Mouse (Mus musculus): ENCODE measurements around the gene Glipr1l2. TPM values are rescaled to one million over a fixed set of nuclear protein-coding genes. Genes with fewer than 3 reads are reported as not detected.
"Not testable (repeated sequence)": the region's sequence is repeated elsewhere in the genome, so short reads cannot be mapped to it uniquely, and the experiment has no call there.

Glipr1l2 gene
- not detected in 2 replicates for polyA plus RNA-seq (2014; fragmentation: Nextera tagmentation; extraction: Ambion mirVana)

DNA sequence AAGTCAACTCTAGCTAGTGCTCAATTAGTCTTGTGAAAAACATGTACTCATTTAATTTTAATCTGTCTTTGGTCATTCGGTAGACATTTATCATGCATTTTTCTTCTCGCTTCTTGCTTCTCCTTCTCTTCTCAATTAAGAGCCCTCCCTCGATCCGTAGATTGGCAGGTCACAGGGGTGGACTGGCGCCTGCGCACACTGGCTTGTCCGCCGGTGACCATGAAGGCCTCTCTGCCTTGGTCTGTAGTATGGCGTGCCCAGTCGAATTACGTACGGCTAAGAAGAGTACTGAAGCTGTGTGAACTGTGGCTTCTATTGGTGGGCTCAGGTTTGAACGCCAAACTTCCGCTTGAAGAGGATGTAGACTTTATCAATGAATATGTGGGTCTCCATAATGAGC, at the start of gene Glipr1l2:
Gene Glipr1l2 (plus strand): TSS at position 198 of the 400 bp plus-strand sequence.
- H3K9ac ChIP-seq (replicated peaks; ENCODE audit: low read depth, low read length) = no peak within 1 kb of the TSS
- H3K27ac ChIP-seq (ENCODE audit: low read length) = no peak within 1 kb of the TSS
- no peaks in the 10 kb centered on the region for H3K36me3 ChIP-seq (ENCODE audit: control insufficient read depth, insufficient read depth, low read length)
- no peaks in the 10 kb centered on the region for H3K9me3 ChIP-seq (ENCODE audit: control insufficient read depth, low read depth, low read length)
- H3K4me2 ChIP-seq (replicated peaks; ENCODE audit: low read depth, low read length) = no peak within 1 kb of the TSS
- no peaks in the 10 kb centered on the region for H3K4me1 ChIP-seq (ENCODE audit: control insufficient read depth, insufficient read depth, low read length)
- no peaks in the 10 kb centered on the region for H3K27me3 ChIP-seq (ENCODE audit: control insufficient read depth, insufficient read depth, low read length)
- no peak within 1 kb of the TSS for H3K4me3 ChIP-seq (ENCODE audit: low read depth, low read length)
- ATAC-seq (ENCODE audit: insufficient number of reproducible peaks, insufficient read depth, low FRiP score, low read depth) = no peak
- WGBS = 94% methylated on average over 14 of the region's 14 CpGs

DNA sequence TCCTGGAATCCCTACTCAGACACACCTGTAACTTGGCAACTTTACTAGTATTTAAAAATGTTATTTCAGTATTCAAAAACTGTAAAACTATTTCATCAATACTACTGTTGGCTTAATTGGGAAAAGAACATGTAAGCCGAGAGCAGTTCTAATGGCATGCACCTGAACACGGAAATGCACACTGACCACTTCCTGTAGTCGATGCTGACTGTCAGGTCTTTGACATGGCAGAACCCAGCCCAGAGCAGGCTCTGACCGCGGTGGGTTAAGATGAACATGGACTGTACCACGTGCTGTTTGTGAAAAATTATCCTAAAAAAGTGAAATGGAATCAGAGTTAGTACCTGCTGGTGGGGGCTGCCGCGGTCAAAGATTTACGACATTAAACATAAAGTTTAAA, 39.6 kb upstream of the Glipr1l2 start:
- not testable (repeated sequence) for H3K27ac ChIP-seq (ENCODE audit: low read length); H3K4me2 ChIP-seq (replicated peaks; ENCODE audit: low read depth, low read length); H3K4me3 ChIP-seq (ENCODE audit: low read depth, low read length); H3K9ac ChIP-seq (replicated peaks; ENCODE audit: low read depth, low read length); ATAC-seq (ENCODE audit: insufficient number of reproducible peaks, insufficient read depth, low FRiP score, low read depth); H3K27me3 ChIP-seq (ENCODE audit: control insufficient read depth, insufficient read depth, low read length); H3K4me1 ChIP-seq (ENCODE audit: control insufficient read depth, insufficient read depth, low read length); H3K36me3 ChIP-seq (ENCODE audit: control insufficient read depth, insufficient read depth, low read length); H3K9me3 ChIP-seq (ENCODE audit: control insufficient read depth, low read depth, low read length)
- 80% methylated on average over 9 of the region's 9 CpGs for WGBS

DNA sequence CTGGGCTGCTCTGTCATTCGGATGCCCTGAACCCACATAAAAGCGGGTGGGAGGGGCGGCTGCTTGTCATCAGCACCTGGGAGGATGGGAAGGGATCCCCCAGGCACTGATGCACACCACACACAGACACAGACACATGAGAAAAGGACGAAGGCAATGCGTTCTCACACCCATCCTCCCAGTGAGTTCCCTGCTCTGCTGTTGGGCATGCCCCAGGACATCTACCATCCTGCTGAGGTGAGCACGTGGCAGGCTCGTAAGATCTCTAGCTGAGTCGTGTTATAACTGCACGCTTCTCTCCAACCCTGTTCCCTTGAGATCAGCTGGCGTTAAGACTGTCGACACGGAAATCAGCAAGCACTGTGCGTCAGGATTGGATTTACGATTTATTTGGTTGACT, 38.9 kb upstream of the Glipr1l2 start:
- H3K27me3 ChIP-seq (ENCODE audit: control insufficient read depth, insufficient read depth, low read length); H3K4me3 ChIP-seq (ENCODE audit: low read depth, low read length); H3K4me1 ChIP-seq (ENCODE audit: control insufficient read depth, insufficient read depth, low read length); H3K36me3 ChIP-seq (ENCODE audit: control insufficient read depth, insufficient read depth, low read length); H3K9ac ChIP-seq (replicated peaks; ENCODE audit: low read depth, low read length); H3K9me3 ChIP-seq (ENCODE audit: control insufficient read depth, low read depth, low read length); H3K27ac ChIP-seq (ENCODE audit: low read length); ATAC-seq (ENCODE audit: insufficient number of reproducible peaks, insufficient read depth, low FRiP score, low read depth); H3K4me2 ChIP-seq (replicated peaks; ENCODE audit: low read depth, low read length): not testable (repeated sequence)
- WGBS = 40% methylated on average over 14 of the region's 14 CpGs

DNA sequence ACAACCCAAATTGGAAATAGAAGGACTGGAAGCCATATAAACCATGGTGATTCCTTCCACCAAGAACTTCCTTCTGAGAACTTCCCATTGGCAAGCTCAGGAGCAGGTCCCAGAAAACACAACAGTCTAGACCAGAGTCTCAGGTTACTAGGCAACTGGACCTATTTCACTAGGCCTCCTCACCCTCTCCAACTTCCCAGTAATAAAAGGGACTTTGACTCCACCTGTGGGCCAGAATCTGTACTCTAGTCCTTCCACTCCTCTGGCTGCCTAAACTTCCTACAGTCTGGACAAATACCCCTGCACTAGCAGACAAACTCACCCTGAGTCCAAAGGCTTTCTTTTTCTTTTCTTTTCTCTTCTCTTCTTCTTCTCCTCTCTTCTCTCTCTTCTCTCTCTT, 31.9 kb upstream of the Glipr1l2 start:
- H3K4me1 ChIP-seq (ENCODE audit: control insufficient read depth, insufficient read depth, low read length) = no peaks in the 10 kb centered on the region
- H3K4me3 ChIP-seq (ENCODE audit: low read depth, low read length) = no peak overlapping the region
- H3K36me3 ChIP-seq (ENCODE audit: control insufficient read depth, insufficient read depth, low read length) = no peaks in the 10 kb centered on the region
- no peaks in the 10 kb centered on the region for H3K9me3 ChIP-seq (ENCODE audit: control insufficient read depth, low read depth, low read length)
- no peak overlapping the region for H3K27ac ChIP-seq (ENCODE audit: low read length)
- no peak for ATAC-seq (ENCODE audit: insufficient number of reproducible peaks, insufficient read depth, low FRiP score, low read depth)
- H3K27me3 ChIP-seq (ENCODE audit: control insufficient read depth, insufficient read depth, low read length) = no peaks in the 10 kb centered on the region
- no peak overlapping the region for H3K9ac ChIP-seq (replicated peaks; ENCODE audit: low read depth, low read length)
- H3K4me2 ChIP-seq (replicated peaks; ENCODE audit: low read depth, low read length) = no peak overlapping the region

DNA sequence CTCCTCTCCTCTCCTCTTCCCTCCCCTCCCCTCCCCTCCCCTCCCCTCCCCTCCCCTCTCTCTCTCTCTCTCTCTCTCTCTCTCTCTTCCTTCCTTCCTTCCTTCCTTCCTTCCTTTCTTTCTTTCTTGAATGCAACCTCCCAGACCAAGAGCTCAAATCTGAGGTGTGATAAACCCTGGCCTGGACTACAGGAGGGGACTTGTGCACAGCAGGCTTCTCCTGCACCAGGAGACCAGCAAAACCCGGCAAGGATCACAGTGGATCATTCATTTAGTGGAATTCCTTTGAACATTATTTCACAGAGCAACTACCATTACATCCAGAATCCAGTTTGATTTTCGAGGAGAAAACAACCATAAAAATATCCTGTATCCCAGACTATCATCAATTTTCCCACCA, 31.2 kb upstream of the Glipr1l2 start:
- not testable (repeated sequence) for H3K27me3 ChIP-seq (ENCODE audit: control insufficient read depth, insufficient read depth, low read length)
- WGBS = 73% methylated on average over 2 of the region's 2 CpGs

DNA sequence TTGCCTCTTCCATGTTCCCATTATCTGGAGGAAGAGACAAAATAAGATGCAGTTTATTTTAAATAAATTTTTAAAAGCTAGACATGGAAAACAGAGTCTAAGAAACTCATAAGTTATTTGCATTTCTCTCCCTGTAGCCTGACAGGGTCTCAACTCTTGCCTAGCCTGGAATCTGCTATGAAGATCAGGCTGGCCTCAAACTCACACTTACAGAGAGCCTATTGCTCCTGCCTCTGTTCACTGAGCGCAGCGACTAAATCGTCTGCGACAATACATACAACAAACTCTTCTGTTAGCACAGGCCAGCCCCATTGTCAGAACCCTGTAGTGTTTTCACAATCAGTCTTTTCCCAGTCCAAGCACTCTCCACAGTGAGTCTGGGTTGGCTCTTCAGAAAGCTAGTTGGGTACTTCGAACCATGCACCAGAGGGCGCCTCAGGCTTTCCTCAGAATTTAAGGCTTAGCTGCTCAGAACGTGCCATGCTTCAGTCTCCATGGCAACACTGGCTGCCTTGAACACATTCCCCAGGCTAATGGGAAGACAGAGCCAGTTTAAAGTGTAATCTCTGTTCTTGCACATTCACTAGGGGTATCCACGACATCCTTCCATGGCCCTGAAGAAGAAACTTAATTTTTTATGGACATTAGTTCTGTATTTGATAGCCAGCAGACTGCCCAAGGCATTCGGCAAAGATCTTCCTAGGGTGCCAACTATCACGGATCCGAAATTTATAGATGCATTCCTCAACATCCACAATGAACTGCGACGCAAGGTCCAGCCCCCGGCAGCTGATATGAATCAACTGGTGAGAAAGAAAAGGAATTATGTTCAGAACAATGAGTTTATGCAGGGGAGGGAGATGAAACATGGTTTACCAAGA, 23.2 kb upstream of the Glipr1l2 start, which contains the start of gene Glipr1l1:
Gene Glipr1l1 (plus strand): TSS at position 488 of the 881 bp plus-strand sequence.
- Histone ChIP-seq H3K4me1 (ENCODE audit: control insufficient read depth, insufficient read depth, low read length) (no peaks in the 10 kb centered on the region), H3K9ac (replicated peaks; ENCODE audit: low read depth, low read length) (no peak within 1 kb of the TSS), H3K27me3 (ENCODE audit: control insufficient read depth, insufficient read depth, low read length) (no peaks in the 10 kb centered on the region), H3K36me3 (ENCODE audit: control insufficient read depth, insufficient read depth, low read length) (no peaks in the 10 kb centered on the region), H3K4me3 (ENCODE audit: low read depth, low read length) (no peak within 1 kb of the TSS), H3K4me2 (replicated peaks; ENCODE audit: low read depth, low read length) (no peak within 1 kb of the TSS), H3K9me3 (ENCODE audit: control insufficient read depth, low read depth, low read length) (no peaks in the 10 kb centered on the region), H3K27ac (ENCODE audit: low read length) (no peak within 1 kb of the TSS)
- peak; percentile 49; the same call in 1 of the 2 replicates for ATAC-seq (ENCODE audit: insufficient number of reproducible peaks, insufficient read depth, low FRiP score, low read depth)
- 52% methylated on average over 14 of the region's 14 CpGs for WGBS

More for the DNA sequence above, 31.2 kb upstream of the Glipr1l2 start:
- not testable (repeated sequence) for H3K27ac ChIP-seq (ENCODE audit: low read length); H3K9me3 ChIP-seq (ENCODE audit: control insufficient read depth, low read depth, low read length); H3K4me1 ChIP-seq (ENCODE audit: control insufficient read depth, insufficient read depth, low read length); H3K4me3 ChIP-seq (ENCODE audit: low read depth, low read length); H3K36me3 ChIP-seq (ENCODE audit: control insufficient read depth, insufficient read depth, low read length); H3K9ac ChIP-seq (replicated peaks; ENCODE audit: low read depth, low read length); H3K4me2 ChIP-seq (replicated peaks; ENCODE audit: low read depth, low read length); ATAC-seq (ENCODE audit: insufficient number of reproducible peaks, insufficient read depth, low FRiP score, low read depth)

DNA sequence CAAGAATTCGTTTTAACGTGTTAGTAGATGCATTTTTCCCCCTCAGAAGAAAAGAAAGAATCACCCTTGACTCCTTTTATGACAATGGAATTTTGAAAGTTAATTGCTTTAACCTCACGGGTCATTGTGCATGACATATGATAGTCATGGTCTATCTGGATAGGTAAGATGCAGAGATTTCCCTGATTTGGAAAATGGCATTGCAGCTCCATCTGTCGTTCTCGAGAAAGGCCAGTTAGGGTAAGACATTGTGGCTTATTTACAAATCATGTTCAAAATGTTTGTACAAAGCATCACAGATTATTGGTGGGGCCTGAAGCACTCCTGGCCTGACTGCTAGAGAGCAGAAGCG, 22.6 kb upstream of the Glipr1l2 start:
- H3K9me3 ChIP-seq (ENCODE audit: control insufficient read depth, low read depth, low read length) = not testable (repeated sequence)
- 83% methylated on average over 6 of the region's 6 CpGs for WGBS

DNA sequence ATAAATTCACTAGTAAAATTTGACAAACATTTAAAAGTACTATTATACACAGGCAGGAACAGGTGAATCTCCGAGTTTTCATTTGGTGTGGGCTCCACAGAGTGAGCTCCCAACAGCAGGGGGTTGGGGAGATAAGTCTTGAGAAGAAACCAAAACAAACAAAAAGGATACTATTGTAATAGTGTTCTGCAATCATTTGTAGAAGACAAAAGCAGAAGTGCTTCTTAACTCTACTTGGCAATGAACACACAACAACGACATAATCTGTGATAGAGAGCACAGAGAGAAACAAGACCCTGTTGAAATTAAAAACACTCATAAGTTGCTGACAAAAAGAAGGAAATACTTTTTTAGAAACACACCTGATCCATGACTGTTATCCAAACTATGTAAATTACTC, 3.1 kb upstream of the Glipr1l2 start:
- H3K4me2 ChIP-seq (replicated peaks; ENCODE audit: low read depth, low read length) = no peak overlapping the region
- ATAC-seq (ENCODE audit: insufficient number of reproducible peaks, insufficient read depth, low FRiP score, low read depth) = no peak

More for the DNA sequence above, 22.6 kb upstream of the Glipr1l2 start:
- not testable (repeated sequence) for H3K27ac ChIP-seq (ENCODE audit: low read length); H3K4me2 ChIP-seq (replicated peaks; ENCODE audit: low read depth, low read length); ATAC-seq (ENCODE audit: insufficient number of reproducible peaks, insufficient read depth, low FRiP score, low read depth); H3K36me3 ChIP-seq (ENCODE audit: control insufficient read depth, insufficient read depth, low read length); H3K9ac ChIP-seq (replicated peaks; ENCODE audit: low read depth, low read length); H3K4me1 ChIP-seq (ENCODE audit: control insufficient read depth, insufficient read depth, low read length); H3K27me3 ChIP-seq (ENCODE audit: control insufficient read depth, insufficient read depth, low read length); H3K4me3 ChIP-seq (ENCODE audit: low read depth, low read length)

DNA sequence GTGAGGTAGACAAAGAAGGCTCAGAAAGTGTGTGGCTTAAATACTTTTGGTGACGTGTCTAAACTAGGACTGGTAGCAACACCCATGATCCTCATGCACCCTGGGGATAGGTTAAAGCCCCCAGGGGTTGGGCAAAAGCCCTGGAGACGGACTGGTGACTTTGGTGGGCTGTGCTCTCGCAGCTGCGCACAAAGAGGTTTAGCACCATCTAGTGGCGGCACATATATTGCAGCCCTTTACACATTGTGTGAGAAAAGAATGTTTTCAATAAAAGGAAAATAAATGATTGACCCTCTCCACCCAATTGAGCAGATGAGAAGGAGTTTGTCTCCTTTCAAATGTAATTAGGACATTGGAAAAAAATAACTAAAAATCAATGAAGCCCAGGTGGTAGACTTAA, 22.6 kb downstream of the Glipr1l2 start:
- not testable (repeated sequence) for H3K27ac ChIP-seq (ENCODE audit: low read length); H3K9ac ChIP-seq (replicated peaks; ENCODE audit: low read depth, low read length)

More for the DNA sequence above, 3.1 kb upstream of the Glipr1l2 start:
- 40% methylated on average over 2 of the region's 2 CpGs for WGBS
- no peak overlapping the region for H3K27ac ChIP-seq (ENCODE audit: low read length)
- H3K9ac ChIP-seq (replicated peaks; ENCODE audit: low read depth, low read length) = no peak overlapping the region
- no peaks in the 10 kb centered on the region for H3K27me3 ChIP-seq (ENCODE audit: control insufficient read depth, insufficient read depth, low read length)
- no peak overlapping the region for H3K4me3 ChIP-seq (ENCODE audit: low read depth, low read length)
- no peaks in the 10 kb centered on the region for H3K4me1 ChIP-seq (ENCODE audit: control insufficient read depth, insufficient read depth, low read length)
- H3K9me3 ChIP-seq (ENCODE audit: control insufficient read depth, low read depth, low read length) = no peaks in the 10 kb centered on the region
- H3K36me3 ChIP-seq (ENCODE audit: control insufficient read depth, insufficient read depth, low read length) = no peaks in the 10 kb centered on the region

More for the DNA sequence above, 22.6 kb downstream of the Glipr1l2 start:
- not testable (repeated sequence) for H3K4me3 ChIP-seq (ENCODE audit: low read depth, low read length); H3K9me3 ChIP-seq (ENCODE audit: control insufficient read depth, low read depth, low read length); H3K4me2 ChIP-seq (replicated peaks; ENCODE audit: low read depth, low read length); H3K4me1 ChIP-seq (ENCODE audit: control insufficient read depth, insufficient read depth, low read length); ATAC-seq (ENCODE audit: insufficient number of reproducible peaks, insufficient read depth, low FRiP score, low read depth); H3K27me3 ChIP-seq (ENCODE audit: control insufficient read depth, insufficient read depth, low read length); H3K36me3 ChIP-seq (ENCODE audit: control insufficient read depth, insufficient read depth, low read length)
- 5% methylated on average over 5 of the region's 5 CpGs for WGBS
